Mouse (Mus musculus): ENCODE measurements at regions not wholly inside any gene's neighbourhood (a gene's known extent, or its start where the extent isn't known, plus 50 kb on each side); places are given as distances from the start of the nearest gene placed in this dataset.
A peak's percentile ranks its signal among the peaks of the same experiment; 100 is the strongest.

GRCm38 (mm10) chr6:50760367-50760766, 106.1 kb upstream of the Npvf start:
- Histone ChIP-seq H3K4me3 (no peak overlapping the region), H3K36me3 (replicated peaks) (no peaks in the 10 kb centered on the region), H3K27me3 (replicated peaks; ENCODE audit: low read depth, poor library complexity, severe bottlenecking) (no peaks in the 10 kb centered on the region), H3K9me3 (no peaks in the 10 kb centered on the region), H3K27ac (replicated peaks) (no peak overlapping the region), H3K4me1 (no peaks in the 10 kb centered on the region)
- no peak for DNase-seq (ENCODE audit: low spot score)
- 81% methylated on average over 6 of the region's 6 CpGs for WGBS

- 67% methylated on average over 4 of the region's 4 CpGs for WGBS
- Histone ChIP-seq H3K27me3 (replicated peaks; ENCODE audit: low read depth, poor library complexity, severe bottlenecking) (no peaks in the 10 kb centered on the region), H3K4me1 (peaks cover 7% of the 10 kb centered on the region; the same call in 1 of the 2 replicates), H3K27ac (replicated peaks) (no peak overlapping the region), H3K4me3 (no peak overlapping the region), H3K36me3 (replicated peaks) (no peaks in the 10 kb centered on the region), H3K9me3 (no peaks in the 10 kb centered on the region)
- no peak for DNase-seq (ENCODE audit: low spot score)
These were observed 108.9 kb upstream of the Npvf start for GRCm38 (mm10) chr6:50763121-50763520.

GRCm38 (mm10) chr6:50766442-50766915, 112.2 kb upstream of the Npvf start:
- Histone ChIP-seq H3K9me3 (no peaks in the 10 kb centered on the region), H3K36me3 (replicated peaks) (no peaks in the 10 kb centered on the region), H3K4me3 (no peak overlapping the region), H3K27me3 (replicated peaks; ENCODE audit: low read depth, poor library complexity, severe bottlenecking) (no peaks in the 10 kb centered on the region), H3K27ac (replicated peaks) (no peak overlapping the region), H3K4me1 (peaks cover 7% of the 10 kb centered on the region; the same call in 1 of the 2 replicates)
- DNase-seq (ENCODE audit: low spot score): no peak
- WGBS: 78% methylated on average over 14 of the region's 14 CpGs

- Histone ChIP-seq H3K9me3 (no peaks in the 10 kb centered on the region), H3K4me3 (no peak overlapping the region), H3K27ac (replicated peaks) (no peak overlapping the region), H3K27me3 (replicated peaks; ENCODE audit: low read depth, poor library complexity, severe bottlenecking) (no peaks in the 10 kb centered on the region), H3K4me1 (peaks cover 7% of the 10 kb centered on the region; the same call in 1 of the 2 replicates), H3K36me3 (replicated peaks) (no peaks in the 10 kb centered on the region)
- no peak for DNase-seq (ENCODE audit: low spot score)
- 72% methylated on average over 6 of the region's 6 CpGs for WGBS
These were observed 112.9 kb upstream of the Npvf start for GRCm38 (mm10) chr6:50767126-50767525.

GRCm38 (mm10) chr6:50767827-50768226, 113.6 kb upstream of the Npvf start:
- no peak overlapping the region for H3K4me3 ChIP-seq
- H3K27me3 ChIP-seq (replicated peaks; ENCODE audit: low read depth, poor library complexity, severe bottlenecking): no peaks in the 10 kb centered on the region
- H3K36me3 ChIP-seq (replicated peaks): no peaks in the 10 kb centered on the region
- 92% methylated on average over 4 of the region's 4 CpGs for WGBS
- H3K9me3 ChIP-seq: no peaks in the 10 kb centered on the region
- no peak overlapping the region for H3K27ac ChIP-seq (replicated peaks)
- peaks cover 7% of the 10 kb centered on the region; the same call in 1 of the 2 replicates for H3K4me1 ChIP-seq
- no peak for DNase-seq (ENCODE audit: low spot score)

GRCm38 (mm10) chr6:50769101-50769500, 114.9 kb upstream of the Npvf start:
- Histone ChIP-seq H3K4me1 (peaks cover 7% of the 10 kb centered on the region; the same call in 1 of the 2 replicates), H3K4me3 (no peak overlapping the region), H3K9me3 (no peaks in the 10 kb centered on the region), H3K36me3 (replicated peaks) (no peaks in the 10 kb centered on the region), H3K27me3 (replicated peaks; ENCODE audit: low read depth, poor library complexity, severe bottlenecking) (no peaks in the 10 kb centered on the region), H3K27ac (replicated peaks) (no peak overlapping the region)
- no peak for DNase-seq (ENCODE audit: low spot score)
- 88% methylated on average over 2 of the region's 2 CpGs for WGBS

GRCm38 (mm10) chr6:50770481-50770880, 116.2 kb upstream of the Npvf start:
- WGBS: 88% methylated on average over 3 of the region's 3 CpGs
- H3K27me3 ChIP-seq (replicated peaks; ENCODE audit: low read depth, poor library complexity, severe bottlenecking): no peaks in the 10 kb centered on the region
- no peak overlapping the region for H3K4me3 ChIP-seq
- no peaks in the 10 kb centered on the region for H3K9me3 ChIP-seq
- H3K27ac ChIP-seq (replicated peaks): no peak overlapping the region
- no peaks in the 10 kb centered on the region for H3K36me3 ChIP-seq (replicated peaks)
- peaks cover 9% of the 10 kb centered on the region; the same call in 1 of the 2 replicates for H3K4me1 ChIP-seq
- no peak for DNase-seq (ENCODE audit: low spot score)

- Histone ChIP-seq H3K9me3 (no peaks in the 10 kb centered on the region), H3K27me3 (replicated peaks; ENCODE audit: low read depth, poor library complexity, severe bottlenecking) (no peaks in the 10 kb centered on the region; the same call in 1 of the 2 replicates), H3K4me1 (peaks cover 34% of the 10 kb centered on the region), H3K27ac (replicated peaks) (peak overlapping the region; percentile 79), H3K36me3 (replicated peaks) (no peaks in the 10 kb centered on the region), H3K4me3 (no peak overlapping the region)
- no peak for DNase-seq (ENCODE audit: low spot score)
- WGBS: 87% methylated on average over 4 of the region's 4 CpGs
These were observed 121.4 kb upstream of the Npvf start for GRCm38 (mm10) chr6:50775637-50776036.

- no peaks in the 10 kb centered on the region for H3K36me3 ChIP-seq (replicated peaks)
- H3K9me3 ChIP-seq: no peaks in the 10 kb centered on the region
- H3K27ac ChIP-seq (replicated peaks): peak overlapping the region; percentile 79
- WGBS: 66% methylated on average over 11 of the region's 11 CpGs
- H3K4me1 ChIP-seq: peaks cover 35% of the 10 kb centered on the region
- no peaks in the 10 kb centered on the region; the same call in 1 of the 2 replicates for H3K27me3 ChIP-seq (replicated peaks; ENCODE audit: low read depth, poor library complexity, severe bottlenecking)
- peak overlapping the region; percentile 30; the same call in 1 of the 2 replicates for H3K4me3 ChIP-seq
- no peak for DNase-seq (ENCODE audit: low spot score)
These were observed 122.1 kb upstream of the Npvf start for GRCm38 (mm10) chr6:50776236-50776832.

- peaks cover 41% of the 10 kb centered on the region for H3K4me1 ChIP-seq
- H3K27ac ChIP-seq (replicated peaks): peak overlapping the region; percentile 79
- no peaks in the 10 kb centered on the region for H3K9me3 ChIP-seq
- peak; percentile 60 for DNase-seq (ENCODE audit: low spot score)
- peak overlapping the region; percentile 30; the same call in 1 of the 2 replicates for H3K4me3 ChIP-seq
- no peaks in the 10 kb centered on the region for H3K36me3 ChIP-seq (replicated peaks)
- WGBS: 21% methylated on average over 10 of the region's 10 CpGs
- H3K27me3 ChIP-seq (replicated peaks; ENCODE audit: low read depth, poor library complexity, severe bottlenecking): no peaks in the 10 kb centered on the region; the same call in 1 of the 2 replicates
These were observed 122.8 kb upstream of the Npvf start for GRCm38 (mm10) chr6:50776931-50777495.

- no peaks in the 10 kb centered on the region; the same call in 1 of the 2 replicates for H3K27me3 ChIP-seq (replicated peaks; ENCODE audit: low read depth, poor library complexity, severe bottlenecking)
- no peak for DNase-seq (ENCODE audit: low spot score)
- WGBS: 67% methylated on average over 4 of the region's 4 CpGs
- no peaks in the 10 kb centered on the region for H3K9me3 ChIP-seq
- H3K4me1 ChIP-seq: peaks cover 41% of the 10 kb centered on the region
- H3K4me3 ChIP-seq: no peak overlapping the region
- peak overlapping the region; percentile 79 for H3K27ac ChIP-seq (replicated peaks)
- H3K36me3 ChIP-seq (replicated peaks): no peaks in the 10 kb centered on the region
These were observed 123.6 kb upstream of the Npvf start for GRCm38 (mm10) chr6:50777827-50778226.

GRCm38 (mm10) chr6:50780677-50781076, 126.4 kb upstream of the Npvf start:
- Histone ChIP-seq H3K4me3 (no peak overlapping the region), H3K4me1 (peaks cover 42% of the 10 kb centered on the region), H3K27ac (replicated peaks) (no peak overlapping the region), H3K9me3 (no peaks in the 10 kb centered on the region), H3K27me3 (replicated peaks; ENCODE audit: low read depth, poor library complexity, severe bottlenecking) (no peaks in the 10 kb centered on the region; the same call in 1 of the 2 replicates), H3K36me3 (replicated peaks) (no peaks in the 10 kb centered on the region)
- no peak for DNase-seq (ENCODE audit: low spot score)
- 87% methylated on average over 3 of the region's 3 CpGs for WGBS

- H3K36me3 ChIP-seq (replicated peaks): no peaks in the 10 kb centered on the region
- 89% methylated on average over 10 of the region's 10 CpGs for WGBS
- H3K4me1 ChIP-seq: peaks cover 36% of the 10 kb centered on the region
- H3K27me3 ChIP-seq (replicated peaks; ENCODE audit: low read depth, poor library complexity, severe bottlenecking): no peaks in the 10 kb centered on the region
- no peak overlapping the region for H3K4me3 ChIP-seq
- no peak overlapping the region for H3K27ac ChIP-seq (replicated peaks)
- no peak for DNase-seq (ENCODE audit: low spot score)
- no peaks in the 10 kb centered on the region for H3K9me3 ChIP-seq
These were observed 127.0 kb upstream of the Npvf start for GRCm38 (mm10) chr6:50781271-50781670.

All from embryonic facial prominence, embryonic 10.5 days (tissue).